Mouse (Mus musculus): ENCODE results near the gene Chd2. TPM values are rescaled to one million over a fixed set of nuclear protein-coding genes. Genes with fewer than 3 reads are reported as not detected.

Chd2 gene
- polyA plus RNA-seq, 1 experiment: 36.9 TPM

DNA sequence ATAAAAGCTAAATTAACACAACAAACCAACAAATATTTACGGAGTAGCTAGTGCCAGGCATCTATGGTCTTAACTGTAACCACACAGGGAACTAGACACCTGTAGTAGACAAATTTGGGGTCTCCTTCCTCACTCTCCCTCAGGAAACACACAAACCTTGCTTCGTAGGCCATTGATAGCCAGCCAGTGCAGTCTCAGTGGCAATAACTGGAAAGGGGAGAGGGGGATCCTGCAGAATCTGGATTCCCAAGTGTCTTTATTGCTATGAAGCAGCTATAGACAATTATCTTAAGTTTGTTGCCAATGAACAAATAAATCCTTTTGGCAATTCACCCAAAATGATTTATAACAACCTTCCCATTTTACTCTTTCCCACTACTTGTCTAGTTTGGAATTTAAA is 6.4 kb upstream of the Chd2 start:
- Histone ChIP-seq H3K27ac (ENCODE audit: insufficient read depth, low read depth, low read length) (no peak overlapping the region), H3K36me3 (ENCODE audit: control insufficient read depth, insufficient read depth, low read length) (peaks cover 19% of the 10 kb centered on the region), H3K4me1 (ENCODE audit: control insufficient read depth, insufficient read depth, low read length) (peaks cover 17% of the 10 kb centered on the region), H3K4me3 (ENCODE audit: insufficient read depth, low read depth, low read length) (no peak overlapping the region), H3K27me3 (replicated peaks; ENCODE audit: control insufficient read depth, insufficient read depth, low read length) (no peaks in the 10 kb centered on the region)
- TF ChIP-seq CTCF (conservative IDR thresholded peaks at IDR 0.05; ENCODE audit: insufficient read depth, insufficient read length, low read depth, low read length): no peak
- no peak for TF ChIP-seq POLR2A (IDR thresholded peaks at IDR 0.05; ENCODE audit: low read depth, low read length)
- 54% methylated on average over 2 of the region's 2 CpGs for WGBS
- no peak for DNase-seq

DNA sequence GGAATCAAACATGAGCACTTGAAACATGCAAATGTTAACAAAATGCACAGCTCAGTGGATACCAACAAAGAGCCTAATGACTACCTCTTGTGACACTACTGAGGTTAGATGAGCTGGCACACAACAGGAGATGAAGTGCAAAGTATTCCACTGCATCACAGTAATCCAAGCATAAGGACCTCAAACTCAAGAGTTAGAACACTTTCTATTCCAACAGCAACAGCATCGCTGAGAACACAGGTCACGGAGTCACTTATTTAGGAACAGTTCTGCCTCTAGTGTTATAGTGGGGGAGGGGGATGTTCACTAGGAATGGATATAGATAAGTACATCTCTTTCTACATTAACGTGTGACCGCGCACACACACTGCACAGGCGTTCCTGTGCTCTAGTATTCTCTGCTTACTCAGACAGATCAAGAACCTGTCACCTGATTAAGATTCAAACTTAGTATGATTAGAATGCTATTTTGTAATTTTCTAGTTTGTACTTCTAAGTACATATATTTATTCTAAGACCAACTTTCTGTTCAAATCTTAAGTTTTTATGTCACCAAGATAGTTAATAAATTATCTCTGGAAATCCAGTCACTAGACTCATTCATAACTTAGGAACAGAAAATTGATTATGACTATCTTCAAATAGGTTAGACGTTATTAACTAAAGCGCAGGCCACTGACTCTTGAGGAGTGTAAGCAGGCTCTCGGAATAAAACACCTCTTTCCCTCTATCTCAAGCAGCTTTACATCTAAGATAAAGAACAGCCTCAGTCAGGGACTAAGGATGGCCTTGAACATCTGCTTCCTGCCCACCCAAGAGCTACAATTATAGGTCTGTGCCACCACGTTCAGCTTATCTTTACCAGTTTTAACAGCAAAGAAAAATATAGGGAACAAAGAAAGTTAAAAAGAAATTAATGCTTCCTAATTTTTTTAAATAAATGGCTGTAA is 5.2 kb upstream of the Chd2 start:
- no peak overlapping the region for H3K4me3 ChIP-seq (ENCODE audit: insufficient read depth, low read depth, low read length)
- peaks cover 17% of the 10 kb centered on the region for H3K36me3 ChIP-seq (ENCODE audit: control insufficient read depth, insufficient read depth, low read length)
- H3K4me1 ChIP-seq (ENCODE audit: control insufficient read depth, insufficient read depth, low read length): peaks cover 14% of the 10 kb centered on the region
- H3K27me3 ChIP-seq (replicated peaks; ENCODE audit: control insufficient read depth, insufficient read depth, low read length): no peaks in the 10 kb centered on the region
- no peak for DNase-seq
- 32% methylated on average over 10 of the region's 10 CpGs for WGBS
- peak overlapping the region; percentile 16; the same call in 1 of the 2 replicates for H3K27ac ChIP-seq (ENCODE audit: insufficient read depth, low read depth, low read length)
- TF ChIP-seq POLR2A (IDR thresholded peaks at IDR 0.05; ENCODE audit: low read depth, low read length): no peak

DNA sequence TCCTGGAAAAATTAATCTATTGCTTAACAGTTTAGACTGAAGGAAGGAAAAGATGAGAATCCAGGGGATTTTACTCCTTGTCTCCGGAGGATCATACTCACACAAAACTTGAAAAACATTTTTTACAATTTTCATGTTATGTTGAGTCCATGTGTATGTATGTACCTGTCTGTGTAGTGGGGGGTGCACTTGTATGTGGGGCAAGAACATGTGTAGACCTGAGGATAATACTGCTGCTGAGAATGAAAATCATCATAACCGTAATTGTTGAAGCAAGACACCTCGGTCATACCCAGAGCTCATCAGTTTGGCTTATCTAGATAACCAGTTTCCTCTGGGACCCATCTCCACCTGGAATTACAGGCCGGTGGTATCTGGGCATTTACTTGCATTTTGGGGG is 3.4 kb upstream of the Chd2 start:
- Histone ChIP-seq H3K27ac (ENCODE audit: insufficient read depth, low read depth, low read length) (0 out of 2 replicates have a peak overlapping the region, but pooled peaks have one; percentile 23), H3K4me1 (ENCODE audit: control insufficient read depth, insufficient read depth, low read length) (peaks cover 14% of the 10 kb centered on the region), H3K36me3 (ENCODE audit: control insufficient read depth, insufficient read depth, low read length) (peaks cover 14% of the 10 kb centered on the region), H3K4me3 (ENCODE audit: insufficient read depth, low read depth, low read length) (no peak overlapping the region), H3K27me3 (replicated peaks; ENCODE audit: control insufficient read depth, insufficient read depth, low read length) (no peaks in the 10 kb centered on the region)
- WGBS: 54% methylated on average over 4 of the region's 4 CpGs
- TF ChIP-seq CTCF (conservative IDR thresholded peaks at IDR 0.05; ENCODE audit: insufficient read depth, insufficient read length, low read depth, low read length) (no peak), POLR2A (IDR thresholded peaks at IDR 0.05; ENCODE audit: low read depth, low read length) (no peak)
- DNase-seq: no peak

DNA sequence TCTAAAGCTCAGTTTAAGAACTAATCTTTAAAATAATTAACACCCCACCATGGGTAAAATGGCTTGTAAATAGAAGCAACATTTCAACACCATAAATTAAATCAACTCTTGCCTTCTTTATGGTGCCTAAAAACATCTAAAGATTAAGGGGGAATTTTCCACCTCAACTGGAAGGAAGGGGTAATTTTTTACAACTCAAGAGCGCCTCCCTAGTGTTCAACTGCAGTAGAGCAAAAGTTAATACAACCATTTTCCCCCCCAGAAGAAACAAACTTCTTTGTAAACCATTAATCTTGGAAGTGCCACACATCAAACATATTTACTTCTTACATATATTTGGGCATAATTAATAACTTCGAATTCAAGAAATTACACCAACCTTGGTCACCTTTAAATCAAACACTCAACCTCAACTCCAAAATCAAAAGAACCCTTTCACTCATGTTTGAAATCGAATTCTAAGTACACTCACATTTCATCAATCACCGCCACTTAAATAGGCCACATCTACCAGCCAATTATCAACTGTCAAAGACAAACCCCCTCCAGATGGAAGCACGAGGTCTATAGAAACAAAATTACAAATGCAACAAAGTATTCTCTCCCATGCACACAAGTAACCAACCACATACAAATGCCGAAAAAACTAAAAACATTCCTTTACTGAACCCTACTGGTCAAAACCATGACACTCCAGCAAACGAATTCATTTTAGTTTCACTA is 662 bp upstream of the Chd2 start:
- no peak overlapping the region for H3K27ac ChIP-seq (ENCODE audit: insufficient read depth, low read depth, low read length)
- TF ChIP-seq CTCF (conservative IDR thresholded peaks at IDR 0.05; ENCODE audit: insufficient read depth, insufficient read length, low read depth, low read length): no peak
- TF ChIP-seq POLR2A (IDR thresholded peaks at IDR 0.05; ENCODE audit: low read depth, low read length): no peak
- H3K4me1 ChIP-seq (ENCODE audit: control insufficient read depth, insufficient read depth, low read length): peaks cover 14% of the 10 kb centered on the region
- no peaks in the 10 kb centered on the region for H3K27me3 ChIP-seq (replicated peaks; ENCODE audit: control insufficient read depth, insufficient read depth, low read length)
- no peak for DNase-seq
- peaks cover 6% of the 10 kb centered on the region for H3K36me3 ChIP-seq (ENCODE audit: control insufficient read depth, insufficient read depth, low read length)
- 79% methylated on average over 7 of the region's 7 CpGs for WGBS
- H3K4me3 ChIP-seq (ENCODE audit: insufficient read depth, low read depth, low read length): no peak overlapping the region

DNA sequence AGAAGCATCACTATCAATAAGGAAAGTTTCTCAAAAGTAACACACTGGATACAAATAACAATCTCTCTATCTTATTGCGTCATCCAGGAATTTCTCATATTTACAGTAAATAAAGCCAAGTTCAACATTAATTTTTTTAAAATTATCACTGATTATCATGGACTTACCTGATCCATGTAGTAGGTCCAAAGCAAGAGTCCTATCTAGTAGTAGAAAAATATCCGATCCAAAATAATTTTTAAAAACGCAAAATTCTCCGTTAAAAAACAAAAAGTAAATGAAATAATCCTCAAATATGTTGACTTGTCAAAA is 595 bp downstream of the Chd2 start:
- no peak for DNase-seq
- peaks cover 12% of the 10 kb centered on the region for H3K4me1 ChIP-seq (ENCODE audit: control insufficient read depth, insufficient read depth, low read length)
- peak overlapping the region; percentile 74 for H3K4me3 ChIP-seq (ENCODE audit: insufficient read depth, low read depth, low read length)
- no peak for TF ChIP-seq POLR2A (IDR thresholded peaks at IDR 0.05; ENCODE audit: low read depth, low read length)
- no peak for TF ChIP-seq CTCF (conservative IDR thresholded peaks at IDR 0.05; ENCODE audit: insufficient read depth, insufficient read length, low read depth, low read length)
- under 1% methylated on average over 4 of the region's 4 CpGs for WGBS
- no peaks in the 10 kb centered on the region for H3K27me3 ChIP-seq (replicated peaks; ENCODE audit: control insufficient read depth, insufficient read depth, low read length)
- H3K36me3 ChIP-seq (ENCODE audit: control insufficient read depth, insufficient read depth, low read length): peaks cover 6% of the 10 kb centered on the region
- 0 out of 2 replicates have a peak overlapping the region, but pooled peaks have one; percentile 100 for H3K27ac ChIP-seq (ENCODE audit: insufficient read depth, low read depth, low read length)

DNA sequence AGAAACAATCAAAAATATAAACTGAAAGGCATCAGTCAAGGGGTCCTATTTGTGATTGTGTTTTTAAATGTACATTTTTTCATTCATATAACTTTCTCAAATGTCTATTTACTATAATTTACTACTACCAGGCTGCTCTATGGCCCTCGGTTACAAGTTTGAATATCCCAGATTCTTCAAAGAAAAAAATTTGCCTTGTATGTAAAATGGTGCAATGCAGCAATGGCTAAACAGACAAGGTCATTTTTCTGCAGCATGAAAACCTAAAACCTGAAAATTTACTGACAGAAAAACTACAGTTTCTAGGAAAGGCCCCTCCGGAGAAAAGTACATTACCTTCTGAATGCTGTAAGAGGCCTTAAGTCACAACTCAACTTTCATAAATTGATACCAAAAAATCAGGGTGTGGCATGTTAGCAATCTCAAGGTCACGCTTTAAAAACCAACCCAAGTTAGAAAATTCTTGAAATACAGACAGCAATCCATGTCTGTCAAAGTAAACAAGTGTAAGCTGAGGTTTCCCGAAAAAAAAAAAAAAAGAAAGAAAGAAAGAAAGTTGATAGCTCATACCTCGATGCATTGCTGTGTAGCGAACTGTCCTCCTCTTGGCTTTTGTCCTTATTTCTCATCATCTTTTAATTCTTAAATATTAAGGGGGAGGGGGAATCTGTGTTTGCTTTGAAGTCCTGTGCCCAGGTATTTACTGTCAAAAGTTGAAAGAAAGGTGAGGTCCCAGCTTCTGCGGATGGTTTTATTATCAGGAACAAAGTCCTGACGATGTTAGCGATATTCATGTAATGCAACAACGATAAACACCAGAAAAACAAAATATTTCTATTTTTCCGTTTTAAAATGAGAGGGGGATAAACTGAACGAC is 1.2 kb downstream of the Chd2 start:
- Histone ChIP-seq H3K4me1 (ENCODE audit: control insufficient read depth, insufficient read depth, low read length) (peaks cover 17% of the 10 kb centered on the region), H3K4me3 (ENCODE audit: insufficient read depth, low read depth, low read length) (peak overlapping the region; percentile 49), H3K27ac (ENCODE audit: insufficient read depth, low read depth, low read length) (peak overlapping the region; percentile 97), H3K36me3 (ENCODE audit: control insufficient read depth, insufficient read depth, low read length) (peaks cover 6% of the 10 kb centered on the region), H3K27me3 (replicated peaks; ENCODE audit: control insufficient read depth, insufficient read depth, low read length) (no peaks in the 10 kb centered on the region)
- TF ChIP-seq POLR2A (IDR thresholded peaks at IDR 0.05; ENCODE audit: low read depth, low read length): no peak
- no peak for TF ChIP-seq CTCF (conservative IDR thresholded peaks at IDR 0.05; ENCODE audit: insufficient read depth, insufficient read length, low read depth, low read length)
- DNase-seq: no peak
- WGBS: under 1% methylated on average over 12 of the region's 12 CpGs

Measured in kidney, adult 2 months (tissue).